Mouse (Mus musculus) liver, adult (tissue): ENCODE results near the gene 8030411F24Rik.

Source experiments
- GATA4 ChIP-seq: IDR thresholded peaks from 2 replicates; pipeline ENCODE4 v1.6.1; 2014; ENCODE audit warnings: mild to moderate bottlenecking, low read length; ENCODE audit not compliant: insufficient replicate concordance

The 8030411F24Rik gene

GRCm38 (mm10) chr2:148825986-148826385, 44.2 kb downstream of the 8030411F24Rik start:
- TF ChIP-seq GATA4: no peak

- no peak for TF ChIP-seq GATA4
Measured at GRCm38 (mm10) chr2:148834912-148835311, 53.1 kb downstream of the 8030411F24Rik start, which contains the start of gene Cst9. Gene Cst9 (plus strand): TSS chr2:148835147.
